Mouse (Mus musculus) adrenal gland, adult 2 months (tissue): Measurements from ENCODE around the gene Tbca. TPM values are rescaled to one million over a fixed set of nuclear protein-coding genes. Genes with fewer than 3 reads are reported as not detected.

Experiments
- DNase-seq: peaks from one replicate; pipeline ENCODE4 v3.0.0; 2021
- polyA plus RNA-seq: library from polyadenylated mRNA; depleted of rRNA; stranded (reverse); fragments of >200 nt; gene quantifications from 2 replicates; pipeline ENCODE4 v1.2.3, GENCODE M21; 2012
- total RNA-seq, 2 experiments: library from RNA; stranded (reverse); gene quantifications; 2 replicates each; pipeline ENCODE4 v1.2.3; 2021

Tbca gene
- total and polyA plus RNA-seq, 3 experiments, result 0.36 to 214 (median 193) TPM

DNA sequence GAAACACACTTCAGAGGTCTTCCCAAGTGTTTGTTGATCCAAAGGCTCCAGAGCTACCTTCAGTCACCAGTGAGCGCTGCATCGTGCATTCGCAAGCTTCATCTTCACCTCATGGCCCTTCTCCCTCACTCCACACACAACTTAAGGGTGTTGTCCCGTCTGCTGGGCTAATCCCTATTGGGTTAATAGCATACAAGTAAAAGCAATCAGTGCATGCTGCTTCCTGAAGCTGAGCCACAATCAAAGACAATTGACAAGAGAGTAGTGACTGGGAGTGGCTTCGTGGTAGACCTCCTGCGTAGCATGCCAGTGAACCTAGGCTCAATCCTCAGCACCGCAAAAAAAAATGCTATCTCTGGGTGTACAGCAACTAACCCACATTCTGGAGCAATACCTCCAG, 59.2 kb downstream of the Tbca start:
- DNase-seq, result no peak

DNA sequence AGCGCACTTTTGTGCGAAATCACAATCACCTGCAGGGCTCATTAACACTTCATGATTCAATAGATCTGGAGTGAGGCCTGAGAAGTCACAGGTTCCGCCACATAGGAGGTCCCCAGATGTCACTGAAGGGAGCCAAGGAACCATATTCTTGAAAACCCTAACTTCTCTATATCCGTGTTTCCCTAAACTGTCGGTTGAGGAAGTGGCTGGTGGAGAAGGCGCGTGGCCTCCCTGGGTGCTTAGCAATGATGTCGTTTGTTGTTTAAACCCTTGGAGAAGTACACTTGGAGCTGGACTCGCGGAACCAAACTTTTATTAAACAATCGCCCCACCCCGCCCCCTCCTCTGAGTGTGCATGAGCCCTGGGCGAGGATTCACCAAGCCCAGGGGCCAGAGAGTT, 60.6 kb downstream of the Tbca start:
- no peak for DNase-seq

DNA sequence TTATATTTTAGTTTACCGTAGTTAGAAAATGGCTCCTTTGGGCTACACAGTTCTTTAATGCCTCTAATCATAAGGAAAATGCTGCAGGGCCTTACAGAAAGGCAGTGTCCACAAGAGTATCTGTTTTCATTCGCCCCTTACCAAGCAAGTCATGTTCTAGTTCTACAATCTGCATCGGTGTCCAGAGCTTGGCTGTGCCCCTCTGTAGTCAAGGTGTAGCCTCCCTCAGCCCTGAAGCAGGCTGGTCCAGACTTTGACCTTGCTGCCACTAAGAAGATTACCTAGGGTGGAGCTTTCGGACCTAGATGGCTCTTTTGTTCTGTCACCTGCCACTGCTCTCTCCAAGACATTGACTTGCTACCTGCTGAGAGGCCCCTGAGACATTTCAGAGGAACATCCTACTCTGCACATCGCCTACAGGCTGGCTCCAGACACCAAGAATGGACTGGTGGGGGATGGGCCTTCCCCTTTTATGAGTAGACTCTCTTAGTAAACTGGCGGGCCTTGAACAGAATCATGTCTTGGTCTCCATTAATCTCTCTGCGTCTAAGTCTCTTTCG, 69.4 kb downstream of the Tbca start:
- DNase-seq, result no peak

DNA sequence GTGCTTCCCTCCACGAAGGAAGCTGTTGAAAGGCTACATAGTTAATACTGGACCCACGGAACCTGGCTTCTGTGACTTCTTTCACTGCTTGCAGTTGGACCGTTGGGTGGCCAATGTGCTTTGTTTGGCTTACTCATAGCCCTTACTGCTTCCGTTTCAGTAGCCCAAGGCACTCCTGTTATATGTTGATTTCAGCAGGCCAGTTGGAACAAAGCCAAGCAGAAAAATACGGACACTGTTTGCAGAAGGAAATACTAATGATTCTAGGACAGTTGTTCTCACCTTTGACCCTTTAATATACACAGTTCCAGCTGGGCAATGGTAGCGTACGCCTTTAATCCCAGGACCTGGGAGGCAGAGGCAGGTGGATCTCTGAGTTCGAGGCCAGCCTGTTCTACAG, 70.5 kb downstream of the Tbca start:
- DNase-seq, result no peak

DNA sequence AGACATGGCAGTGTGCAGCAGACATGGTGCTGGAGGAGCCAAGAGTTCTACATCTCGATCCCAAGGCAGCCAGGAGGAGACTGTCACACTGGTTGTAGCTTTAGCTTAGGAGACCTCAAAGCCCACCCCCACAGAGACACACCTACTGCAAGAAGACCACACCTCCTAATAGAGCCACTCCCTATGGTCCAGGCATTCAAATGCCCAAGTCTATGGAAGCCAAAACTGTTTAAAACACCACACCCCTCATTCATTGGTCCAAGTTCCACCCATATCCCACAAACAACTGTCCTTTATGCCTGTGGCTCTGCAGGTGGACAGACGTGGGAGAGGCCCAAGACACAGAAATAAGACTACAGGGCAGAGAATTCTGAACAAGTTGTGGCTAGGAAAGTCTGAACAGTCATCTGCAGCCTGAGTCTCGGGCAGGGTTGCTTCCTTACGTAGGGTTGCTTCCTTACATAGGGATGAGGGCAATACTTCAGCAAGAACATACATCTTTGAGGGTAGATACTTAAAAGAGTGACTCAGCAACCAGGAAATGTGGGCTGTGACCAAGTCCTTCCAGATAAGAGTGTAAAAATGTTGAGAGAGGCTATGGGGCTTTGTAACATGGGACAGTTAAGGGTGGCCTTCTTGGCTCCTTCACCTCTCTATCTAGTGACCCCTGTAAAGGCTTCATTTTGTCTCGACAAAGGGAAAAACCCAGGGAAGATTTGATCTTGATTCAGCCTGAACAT, 74.0 kb downstream of the Tbca start:
- no peak for DNase-seq

DNA sequence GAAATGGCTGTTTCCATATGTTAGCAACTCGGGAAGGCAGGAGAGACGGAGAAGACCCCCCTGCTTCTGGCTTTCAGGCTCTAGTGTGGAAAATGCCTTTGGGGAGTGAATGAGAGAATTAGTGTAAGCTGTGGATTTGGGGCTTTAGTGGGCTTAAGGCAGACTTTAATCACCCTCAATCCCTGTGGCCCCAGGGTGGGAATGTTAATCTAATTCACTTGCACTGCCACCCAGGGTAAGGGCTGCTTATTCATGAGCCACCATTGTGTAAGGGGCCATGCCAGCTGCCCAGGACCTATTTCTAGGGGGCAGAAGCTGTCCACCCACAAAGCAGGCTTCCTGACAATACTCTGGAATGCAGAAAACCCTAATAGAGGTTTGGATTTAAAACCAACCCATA, 78.2 kb downstream of the Tbca start:
- DNase-seq, result no peak

DNA sequence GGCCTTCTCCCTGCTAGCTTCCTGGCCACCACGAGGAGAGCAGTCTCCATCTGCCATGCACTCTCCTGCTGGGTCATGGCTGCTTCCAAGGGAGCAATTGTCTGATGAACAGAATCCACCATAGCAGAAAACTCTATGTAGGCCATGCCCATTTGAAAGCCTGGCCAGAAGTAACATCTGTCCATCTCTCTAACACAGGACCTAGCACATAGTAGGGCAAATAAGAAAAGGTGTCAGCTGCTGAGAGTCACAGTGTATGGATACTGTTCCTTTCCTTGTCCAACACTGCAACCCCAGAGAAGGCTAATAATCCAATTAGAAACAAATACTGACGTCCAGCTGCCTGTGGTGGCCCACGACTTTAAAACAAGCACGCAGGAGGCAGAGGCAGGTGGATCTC, 79.1 kb downstream of the Tbca start:
- no peak for DNase-seq

DNA sequence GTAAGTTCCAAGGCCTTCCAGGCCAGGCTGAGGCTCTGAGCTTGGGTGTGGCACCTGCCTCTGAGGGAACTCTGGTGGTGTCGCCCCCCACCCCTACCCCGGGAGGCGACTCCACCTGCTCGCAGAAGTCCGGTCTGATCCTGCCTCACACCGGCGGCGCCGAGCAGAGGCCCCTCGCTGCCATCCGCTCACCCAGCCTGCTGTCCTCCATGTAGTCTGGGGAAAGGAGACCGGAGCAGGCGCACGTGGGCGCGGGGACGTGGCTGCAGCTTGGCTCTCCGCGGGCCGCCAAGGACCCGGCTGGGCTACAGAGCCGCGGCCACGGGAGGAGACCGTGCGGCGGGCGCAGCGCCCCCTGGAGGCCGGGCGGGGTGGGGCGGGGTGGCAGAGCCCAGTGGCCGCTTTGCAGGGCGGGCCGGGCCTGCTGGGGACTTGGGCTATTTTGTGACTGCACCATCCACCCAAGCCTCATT, 79.8 kb downstream of the Tbca start:
- peak; percentile 56 for DNase-seq

DNA sequence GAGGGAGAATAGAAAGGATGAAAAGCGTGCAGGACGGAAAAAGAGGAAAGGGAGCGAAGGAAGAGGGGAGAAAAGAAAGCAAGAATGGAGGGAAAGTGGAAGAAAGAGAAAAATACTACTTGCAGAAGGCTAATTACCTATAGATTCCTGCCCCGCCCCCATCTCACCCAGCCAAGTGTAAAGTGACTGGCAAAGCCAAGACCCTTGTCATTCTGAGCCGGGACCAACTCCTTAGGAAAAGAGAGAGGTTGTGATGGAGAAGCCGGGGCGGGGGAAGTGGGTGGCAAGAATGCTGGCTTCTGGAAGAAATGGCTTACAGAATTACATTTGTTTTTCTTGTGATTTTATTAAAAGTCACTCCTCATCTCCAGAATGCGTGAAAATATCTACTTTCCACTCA, 80.8 kb downstream of the Tbca start:
- DNase-seq, result no peak

DNA sequence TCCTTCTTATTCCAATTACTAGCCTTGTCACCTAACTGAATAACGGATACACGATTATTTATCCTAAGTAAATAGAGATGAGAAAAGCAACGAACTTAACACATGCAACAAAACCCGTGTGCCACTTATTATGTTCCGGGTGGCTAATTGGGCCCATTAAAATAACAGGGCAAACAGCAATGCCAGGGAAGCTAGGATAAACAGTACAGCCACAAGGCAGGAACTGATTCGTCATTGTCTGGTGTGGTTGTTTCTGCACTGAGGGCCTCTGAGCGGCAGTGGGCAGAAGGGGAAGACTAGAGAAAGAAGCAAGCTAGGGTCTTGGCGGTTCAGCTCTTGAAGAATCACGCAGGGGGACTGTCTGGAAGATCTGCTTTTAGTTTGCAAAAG, 81.4 kb downstream of the Tbca start:
- no peak for DNase-seq

DNA sequence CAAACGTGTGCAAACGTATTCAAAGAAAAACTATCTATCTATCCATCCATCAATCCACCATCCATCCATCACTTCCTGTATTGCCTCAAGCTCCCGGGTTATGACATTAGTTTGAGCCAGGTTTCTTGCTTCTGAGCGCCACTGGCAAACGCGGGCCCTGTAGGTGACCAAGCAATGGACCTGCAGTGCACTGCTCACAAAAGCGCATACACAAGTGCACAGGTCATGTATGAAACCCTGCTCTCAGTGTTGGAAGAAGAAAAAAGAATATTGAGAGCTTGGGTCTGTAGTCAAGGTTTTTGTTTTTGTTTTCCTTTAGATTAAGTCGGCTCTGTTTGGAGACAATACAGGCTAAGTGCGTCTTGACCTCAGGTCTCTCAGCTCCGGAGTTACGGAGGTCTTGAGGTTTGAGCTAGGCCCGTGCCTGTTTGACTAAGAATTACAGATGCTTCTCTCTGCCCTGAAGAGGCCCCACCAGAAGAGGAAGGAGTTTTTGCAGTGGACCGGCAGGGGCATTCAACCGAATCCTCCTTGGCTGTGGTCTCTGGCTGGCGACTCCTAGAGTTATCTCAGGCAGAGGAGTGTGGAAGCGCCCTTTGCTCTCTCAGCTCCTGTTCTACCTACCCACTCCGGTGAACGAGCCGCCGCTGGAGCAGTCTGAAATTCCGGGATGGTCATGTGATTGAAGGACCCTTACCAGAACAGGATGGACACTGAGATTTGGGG, 81.9 kb downstream of the Tbca start:
- no peak for DNase-seq

DNA sequence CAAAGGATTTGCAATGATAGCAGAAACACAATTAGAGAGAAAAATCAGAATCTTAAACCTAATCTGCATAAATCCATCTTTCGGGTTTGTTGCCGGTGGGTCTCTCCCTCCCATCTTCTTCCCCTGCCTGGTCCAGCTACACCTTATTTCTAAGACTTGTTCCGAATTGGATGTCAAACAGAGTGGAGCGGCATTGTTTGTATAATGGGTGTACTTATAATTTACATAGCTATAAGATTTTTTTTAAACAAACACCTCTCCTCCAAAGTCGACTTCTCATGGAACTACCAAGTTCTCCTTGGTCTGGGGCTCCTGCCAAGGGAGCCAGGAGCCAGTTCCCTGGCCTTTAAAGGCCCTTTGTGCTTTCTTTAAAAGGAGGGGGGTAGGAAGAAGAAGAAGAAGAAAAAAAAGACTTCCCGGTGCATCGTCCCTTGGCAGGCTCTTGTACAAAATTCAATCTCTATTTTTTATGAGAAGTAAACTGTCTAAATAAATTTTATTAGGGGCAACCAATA, 83.2 kb downstream of the Tbca start:
- no peak for DNase-seq

DNA sequence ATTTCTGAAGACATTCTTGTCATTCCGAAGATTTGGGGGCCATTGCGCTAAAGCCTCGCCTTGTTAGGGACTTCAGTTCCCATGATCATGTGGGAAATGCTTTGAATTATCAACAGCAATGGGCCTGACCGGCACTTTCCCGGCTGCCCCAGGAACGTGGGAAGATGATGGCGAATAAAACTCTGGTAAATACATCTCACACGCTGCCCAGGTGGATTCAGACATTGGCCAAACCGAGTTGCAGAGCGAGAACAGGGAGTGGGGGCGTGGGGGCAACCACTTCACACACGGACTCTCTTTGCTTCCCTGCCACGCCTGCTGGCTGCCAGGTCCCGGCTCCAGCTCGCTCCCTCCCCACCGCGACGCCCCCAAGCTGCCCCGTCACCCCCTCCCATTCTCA, 83.7 kb downstream of the Tbca start:
- DNase-seq, result no peak

DNA sequence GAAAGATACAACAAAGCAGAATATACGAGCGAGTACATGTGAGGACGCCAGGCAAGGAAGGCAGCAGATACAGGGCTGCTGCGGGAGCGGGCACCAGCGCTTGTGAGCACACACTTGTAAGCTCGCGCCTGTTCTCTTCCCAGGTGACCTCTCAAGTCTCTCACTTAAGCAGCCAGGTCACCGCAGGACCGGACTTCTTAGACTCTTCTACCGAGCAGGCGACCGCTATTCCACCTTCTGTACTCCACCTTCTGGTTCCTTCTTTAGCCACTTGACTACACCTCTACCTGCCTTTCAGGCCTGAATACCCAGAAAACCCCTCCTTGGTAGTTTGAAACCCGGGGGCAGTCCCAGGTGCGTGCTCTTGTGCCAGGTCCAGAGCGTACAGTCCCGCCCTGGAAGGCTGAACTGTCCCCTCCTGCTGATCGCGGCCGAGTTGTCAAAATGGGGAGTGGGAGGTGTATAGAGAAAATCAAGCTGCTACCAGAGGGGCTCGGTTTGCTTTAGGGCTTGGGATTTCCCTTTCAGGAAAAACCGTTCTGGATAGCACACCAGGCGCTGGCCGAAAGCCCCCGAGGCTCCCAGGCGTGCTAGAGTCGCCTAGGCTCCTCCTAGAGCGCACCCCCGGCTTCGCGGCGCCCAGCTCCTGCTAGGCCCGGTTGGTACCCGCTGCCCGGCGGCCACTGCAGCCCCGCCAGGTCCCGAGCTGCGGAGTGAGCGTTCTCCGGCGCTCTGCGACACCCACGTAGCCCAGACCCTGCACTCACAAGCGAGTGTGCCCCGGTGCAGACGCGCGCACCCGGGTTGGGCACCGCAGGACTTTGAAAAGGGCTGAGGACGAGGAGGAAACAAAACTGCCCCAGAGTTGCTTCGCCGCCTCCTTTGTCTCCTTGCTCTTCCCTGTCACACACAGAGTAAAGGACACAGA, 84.7 kb downstream of the Tbca start:
- DNase-seq, result no peak

DNA sequence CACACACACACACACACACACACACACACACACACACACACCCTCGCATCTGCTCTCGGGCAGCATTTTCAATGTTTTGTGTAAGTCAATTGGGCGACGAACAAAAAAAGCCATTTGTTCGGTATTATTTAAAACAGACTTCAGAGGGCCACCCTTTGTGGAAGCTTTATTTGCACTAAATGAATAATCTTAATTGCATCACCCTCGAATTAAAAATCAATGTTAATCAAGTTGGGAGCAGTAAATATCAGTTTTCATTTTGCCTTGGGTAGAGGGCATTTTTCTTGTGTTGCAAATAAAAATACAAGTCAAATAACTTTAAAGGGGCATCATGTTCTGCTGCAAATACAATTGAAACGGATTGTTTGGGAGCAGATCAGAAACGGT, 85.3 kb downstream of the Tbca start:
- no peak for DNase-seq

DNA sequence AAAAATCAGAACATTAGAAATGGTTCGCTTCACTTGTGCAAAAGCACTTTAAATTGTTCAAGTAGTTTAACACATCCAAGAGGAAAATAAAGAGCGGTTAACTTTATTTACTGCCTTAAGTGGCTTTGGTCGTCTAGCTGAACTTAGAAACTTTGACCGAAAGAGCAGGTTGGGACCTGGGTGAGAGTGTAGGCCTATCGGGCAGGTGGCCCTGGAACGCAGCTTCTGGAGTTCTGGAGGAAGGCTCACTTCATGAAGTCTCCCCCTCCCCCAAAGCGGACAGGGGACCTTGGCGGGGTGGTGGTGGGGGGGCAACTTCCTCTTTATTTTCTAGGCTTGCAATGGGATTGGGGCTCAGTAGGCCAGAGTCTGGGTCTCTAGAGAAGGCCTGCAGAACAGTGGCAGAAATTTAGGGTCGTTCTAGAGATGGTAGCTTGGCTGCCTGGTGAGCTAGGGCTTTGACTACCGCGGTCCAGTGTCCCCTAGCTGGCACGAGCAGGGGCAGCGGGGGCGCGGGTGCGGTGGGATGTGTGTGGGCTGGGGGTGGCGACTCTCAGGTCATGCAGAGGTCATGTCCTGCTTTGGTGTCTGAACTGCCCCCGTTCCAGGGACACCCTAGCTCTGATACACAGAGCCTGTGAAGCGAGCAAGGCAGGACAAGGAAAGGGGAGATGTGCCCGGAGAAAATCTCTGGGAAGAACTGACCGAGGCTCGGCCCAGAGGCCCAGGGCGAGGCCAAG, 86.1 kb downstream of the Tbca start:
- no peak for DNase-seq

DNA sequence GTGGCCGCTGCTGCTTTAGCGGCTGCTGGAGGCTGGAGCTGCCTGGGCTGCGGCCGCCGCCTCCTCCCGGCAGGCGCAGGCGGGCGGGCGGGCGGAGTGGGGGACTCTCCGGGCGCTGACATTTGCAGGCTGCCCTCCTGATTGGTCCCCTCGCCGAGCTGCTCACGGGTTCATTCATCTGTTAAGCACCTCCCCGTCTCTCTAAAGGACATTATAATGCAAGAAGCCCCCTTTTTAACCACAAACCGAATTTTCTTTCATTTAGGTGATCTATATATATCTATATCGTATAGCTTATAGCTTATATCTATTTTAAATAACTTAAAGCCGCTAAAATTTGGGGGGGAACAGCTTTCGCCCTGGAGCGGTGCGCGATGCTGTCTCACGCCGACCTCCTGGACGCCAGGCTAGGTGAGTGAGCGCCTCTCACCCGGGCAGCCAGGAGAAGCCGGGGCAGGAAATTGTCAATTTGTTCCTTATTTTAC, 86.7 kb downstream of the Tbca start, which contains the start of gene Otp:
Gene Otp, plus strand, starts transcription at position 207 of the 485 bp plus-strand sequence.
- DNase-seq, result no peak

DNA sequence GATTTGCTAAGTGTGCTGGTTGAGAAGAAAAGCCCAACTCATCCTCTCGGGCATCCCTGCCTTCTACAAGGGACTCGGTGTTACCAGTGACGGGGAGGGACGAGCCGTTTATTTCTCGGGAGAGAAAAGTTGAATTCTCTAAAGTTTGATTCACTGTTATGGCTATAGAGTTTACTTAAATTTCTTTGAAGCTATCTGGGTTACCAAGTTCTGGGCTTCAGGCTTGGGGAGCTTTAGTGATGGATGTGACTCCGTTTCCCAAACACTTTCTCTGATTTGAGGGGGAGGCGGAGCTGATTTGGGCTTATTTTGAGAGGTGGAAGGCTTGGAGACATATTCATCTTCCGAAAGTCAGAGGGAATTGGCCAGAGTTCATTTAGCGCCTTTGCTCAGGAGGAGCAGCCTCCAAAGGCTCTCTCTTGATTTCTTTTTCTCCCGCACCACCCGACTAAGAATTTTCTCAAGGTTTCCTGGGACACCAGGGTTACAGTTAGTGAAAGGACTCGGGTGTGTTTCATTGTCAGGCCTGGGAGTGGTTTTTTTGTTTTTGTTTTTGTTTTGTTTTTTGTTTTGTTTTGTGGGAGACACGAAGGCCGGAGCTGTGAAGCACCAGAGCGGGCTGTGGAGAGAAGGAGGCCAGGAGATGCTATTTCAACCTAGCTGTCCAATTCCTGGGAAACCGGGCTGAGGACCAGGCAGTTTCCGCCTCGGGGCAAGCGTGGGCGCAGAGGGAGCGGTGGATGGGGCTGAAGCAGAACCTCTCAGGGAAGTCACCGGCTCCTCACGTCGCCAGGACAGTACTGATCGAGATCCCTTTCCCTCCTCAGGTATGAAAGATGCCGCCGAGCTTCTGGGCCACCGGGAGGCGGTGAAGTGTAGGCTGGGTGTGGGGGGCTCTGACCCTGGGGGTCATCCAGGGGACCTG, 87.8 kb downstream of the Tbca start:
- no peak for DNase-seq

DNA sequence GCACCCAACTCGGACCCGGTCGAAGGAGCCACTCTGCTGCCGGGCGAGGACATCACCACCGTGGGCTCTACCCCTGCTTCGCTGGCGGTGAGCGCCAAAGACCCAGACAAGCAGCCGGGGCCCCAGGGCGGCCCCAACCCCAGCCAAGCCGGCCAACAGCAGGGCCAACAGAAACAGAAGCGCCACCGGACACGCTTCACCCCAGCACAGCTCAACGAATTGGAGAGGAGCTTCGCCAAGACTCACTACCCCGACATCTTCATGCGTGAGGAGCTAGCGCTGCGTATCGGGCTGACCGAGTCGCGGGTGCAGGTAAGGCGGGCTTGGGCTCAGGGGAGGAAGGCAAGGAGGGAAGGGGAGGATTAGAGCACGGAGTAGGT, 88.5 kb downstream of the Tbca start:
- no peak for DNase-seq
